Mouse (Mus musculus) kidney, adult 18-20 months (tissue): ENCODE measurements at regions not wholly inside any gene's neighbourhood (a gene's known extent, or its start where the extent isn't known, plus 50 kb on each side); places are given as distances from the start of the nearest gene placed in this dataset.
A peak's percentile ranks its signal among the peaks of the same experiment; 100 is the strongest.

Experiments
- DNase-seq: peaks from one replicate; pipeline ENCODE4 v3.0.0; 2021

GRCm38 (mm10) chrX:166725761-166726503, 140.4 kb upstream of the Egfl6 start:
- DNase-seq, result no peak

GRCm38 (mm10) chrX:166718075-166718474, 132.6 kb upstream of the Egfl6 start:
- no peak for DNase-seq

DNA sequence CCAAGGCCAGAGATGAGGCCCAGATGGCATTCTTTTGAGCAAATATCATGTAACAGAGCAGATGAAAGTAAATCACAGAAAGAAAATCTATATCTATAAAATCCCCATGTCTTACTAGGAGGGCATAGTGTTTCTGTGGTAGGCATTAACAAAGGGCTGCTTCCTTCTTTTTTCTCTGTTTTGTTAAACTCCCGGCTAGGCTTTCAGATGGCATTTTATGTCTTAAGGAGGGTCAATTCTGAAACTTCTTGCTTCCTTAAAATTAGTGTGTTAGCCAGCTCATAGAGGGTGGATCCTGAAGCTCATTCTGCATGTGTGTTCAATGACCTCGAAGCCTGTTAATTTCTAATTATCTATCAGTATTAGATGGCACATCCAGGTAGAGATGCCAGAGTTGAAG, 123.8 kb upstream of the Egfl6 start:
- DNase-seq, result no peak

- DNase-seq, result no peak
These were observed 122.6 kb upstream of the Egfl6 start for GRCm38 (mm10) chrX:166708106-166708505.

GRCm38 (mm10) chrX:166707029-166707428, 121.5 kb upstream of the Egfl6 start:
- no peak for DNase-seq

DNA sequence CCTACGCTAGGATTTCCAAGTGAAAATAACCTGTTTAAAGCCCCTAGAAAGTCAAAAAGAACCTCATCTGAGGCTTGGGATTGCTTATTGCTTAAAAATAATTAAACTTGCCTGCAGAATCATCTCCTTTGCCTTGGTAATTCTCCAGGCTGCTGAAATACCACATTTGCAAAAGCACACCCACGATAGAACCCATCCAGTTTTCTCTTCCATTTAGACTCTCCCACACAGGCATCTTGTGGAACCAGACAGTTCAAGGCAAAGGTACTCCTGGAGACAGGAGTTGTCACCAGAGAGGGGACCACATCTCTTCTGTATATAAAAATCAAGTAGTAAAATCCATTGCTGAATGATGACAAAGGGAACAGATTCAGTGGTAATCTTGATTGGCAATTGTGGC, 118.8 kb upstream of the Egfl6 start:
- DNase-seq, result no peak

- DNase-seq, result no peak
These were observed 108.7 kb upstream of the Egfl6 start for GRCm38 (mm10) chrX:166694219-166694618.

GRCm38 (mm10) chrX:166688779-166689178, 103.3 kb upstream of the Egfl6 start:
- DNase-seq, result no peak

GRCm38 (mm10) chrX:166673404-166673803, 87.9 kb upstream of the Egfl6 start:
- DNase-seq, result no peak

DNA sequence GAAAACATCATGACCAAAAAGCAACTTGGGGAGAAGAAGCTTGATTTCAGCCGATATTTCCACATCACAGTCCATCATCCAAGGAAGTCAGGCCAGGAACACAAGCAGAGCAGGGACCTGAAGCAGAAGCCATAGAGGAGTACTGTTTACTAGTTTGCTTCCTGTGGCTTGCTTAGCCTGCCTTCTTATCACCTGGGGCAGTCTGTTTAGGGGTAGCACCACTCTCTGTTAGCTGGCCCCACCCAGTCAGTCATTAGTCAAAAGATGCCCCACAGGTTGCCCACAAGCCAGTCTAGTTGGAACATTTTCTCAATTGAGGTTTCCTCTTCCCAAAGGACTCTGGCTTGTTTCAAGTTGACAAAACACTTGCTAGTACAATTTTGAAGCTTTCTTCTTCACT, 87.1 kb upstream of the Egfl6 start:
- DNase-seq, result no peak

DNA sequence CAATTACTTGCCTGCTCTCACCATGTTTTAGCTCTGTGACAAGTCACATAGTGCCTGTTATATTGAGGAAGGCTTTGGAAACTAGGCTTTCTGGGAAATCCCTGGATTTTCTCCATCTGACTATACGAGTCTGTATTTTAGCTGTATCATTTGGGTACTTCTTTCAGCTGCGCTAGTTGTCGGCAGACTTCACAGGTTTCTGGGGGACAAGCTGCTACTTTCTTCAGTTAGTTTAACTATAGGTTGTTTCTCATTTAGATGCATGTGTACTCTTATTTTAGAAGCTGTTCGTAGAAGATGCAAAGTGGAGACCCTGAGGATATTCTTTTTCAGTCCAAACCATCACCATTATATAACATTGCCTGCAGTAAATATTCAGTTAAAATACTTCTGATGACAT, 86.3 kb upstream of the Egfl6 start:
- no peak for DNase-seq

DNA sequence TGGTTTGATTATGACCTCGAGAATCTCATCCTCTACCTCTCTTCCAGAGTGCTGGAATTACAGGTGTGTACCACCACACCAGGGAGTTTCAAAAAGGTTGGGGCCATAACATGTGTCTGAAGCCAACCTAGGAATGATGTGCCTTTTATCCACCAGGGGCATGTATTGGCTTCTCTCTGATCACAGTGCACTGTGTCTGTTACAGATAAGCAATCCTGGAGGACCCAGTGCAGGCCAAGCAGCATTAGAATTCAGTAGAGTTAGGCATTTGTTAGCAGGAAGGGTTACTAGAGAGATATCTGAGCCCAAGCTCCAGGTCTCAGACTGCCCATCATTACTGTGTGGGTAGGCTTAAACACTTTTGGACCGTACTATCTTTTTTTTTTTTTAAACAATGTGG, 80.8 kb upstream of the Egfl6 start:
- no peak for DNase-seq

GRCm38 (mm10) chrX:166661808-166662207, 76.3 kb upstream of the Egfl6 start:
- DNase-seq, result peak; percentile 16

- DNase-seq, result peak; percentile 68
These were observed 75.7 kb upstream of the Egfl6 start for GRCm38 (mm10) chrX:166661043-166661718.

DNA sequence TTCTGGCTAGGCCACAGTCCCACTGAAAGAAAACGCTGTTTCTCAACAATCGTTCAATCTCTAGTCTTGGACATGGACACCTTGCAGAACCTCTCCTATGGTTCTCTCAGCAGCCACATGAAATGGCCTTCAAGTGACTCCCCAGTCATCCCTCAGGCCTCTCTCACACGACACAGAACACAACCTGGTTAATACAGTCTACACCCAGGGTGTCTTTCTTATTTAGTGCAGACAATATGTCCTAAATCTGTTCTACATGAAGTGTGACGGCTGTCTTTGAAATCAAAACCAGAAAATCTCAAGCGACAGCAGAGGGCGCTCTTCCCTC, 75.2 kb upstream of the Egfl6 start:
- no peak for DNase-seq

DNA sequence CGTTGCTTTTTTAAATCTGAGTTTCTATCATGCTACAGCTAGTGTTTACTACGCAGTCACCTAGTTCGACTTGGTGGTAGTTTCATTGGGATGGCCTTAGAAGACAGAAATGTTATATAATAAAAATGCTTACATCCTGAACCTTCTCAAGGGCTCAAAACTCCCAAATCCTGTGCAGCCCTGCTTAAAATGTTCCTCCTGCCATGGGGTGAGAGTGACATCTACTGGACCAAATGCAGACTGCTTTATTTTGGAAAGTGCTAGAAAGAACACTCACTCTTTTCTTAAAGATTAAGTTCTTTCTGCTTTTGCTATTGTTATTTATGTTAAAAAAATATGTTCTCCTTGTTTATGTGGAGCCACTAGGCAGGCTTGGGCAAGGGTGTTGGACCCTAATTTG, 66.9 kb upstream of the Egfl6 start:
- peak; percentile 15 for DNase-seq

GRCm38 (mm10) chrX:166645713-166646112, 60.2 kb upstream of the Egfl6 start:
- no peak for DNase-seq

DNA sequence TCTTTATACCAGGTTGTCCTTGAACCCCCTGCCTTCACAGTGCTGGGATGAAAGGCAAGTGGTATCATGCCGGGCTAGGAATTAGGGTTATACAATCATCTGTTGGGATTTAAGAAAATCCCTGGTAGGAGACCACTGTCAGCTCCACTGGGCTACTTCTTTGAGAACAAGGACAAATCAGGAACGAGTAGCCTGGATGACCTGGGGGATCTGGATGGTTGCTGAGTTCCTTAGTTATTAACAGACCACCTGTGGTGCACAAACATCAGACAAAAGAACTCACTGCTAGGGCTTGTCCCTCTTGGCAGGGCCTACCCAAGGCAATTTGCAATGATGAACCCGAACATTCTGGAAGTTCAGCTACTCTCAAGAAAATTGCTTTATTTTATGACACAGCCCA, 55.7 kb upstream of the Egfl6 start:
- no peak for DNase-seq

DNA sequence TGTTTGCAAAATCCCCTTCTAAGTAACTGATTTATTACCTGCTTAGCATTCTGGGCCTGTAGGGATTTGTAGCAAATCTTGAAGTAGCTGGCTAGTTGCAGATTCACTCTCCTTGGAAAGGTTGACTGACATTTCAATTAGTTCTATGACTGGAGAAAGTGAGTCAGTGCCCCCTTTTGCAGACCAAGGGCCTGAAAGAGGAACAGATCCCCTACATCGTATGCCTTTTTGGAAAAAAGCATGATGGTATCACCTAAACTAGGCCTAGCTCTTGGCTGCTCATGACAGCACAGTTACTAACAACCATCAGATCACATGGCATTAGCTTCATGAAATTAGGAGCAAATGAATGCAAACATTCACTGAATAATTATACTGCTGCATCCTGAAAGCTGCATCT, 54.7 kb upstream of the Egfl6 start:
- DNase-seq, result no peak
